Comparison of ENCODE assay signal across 8 mouse cellular contexts in the genomic region with DNA sequence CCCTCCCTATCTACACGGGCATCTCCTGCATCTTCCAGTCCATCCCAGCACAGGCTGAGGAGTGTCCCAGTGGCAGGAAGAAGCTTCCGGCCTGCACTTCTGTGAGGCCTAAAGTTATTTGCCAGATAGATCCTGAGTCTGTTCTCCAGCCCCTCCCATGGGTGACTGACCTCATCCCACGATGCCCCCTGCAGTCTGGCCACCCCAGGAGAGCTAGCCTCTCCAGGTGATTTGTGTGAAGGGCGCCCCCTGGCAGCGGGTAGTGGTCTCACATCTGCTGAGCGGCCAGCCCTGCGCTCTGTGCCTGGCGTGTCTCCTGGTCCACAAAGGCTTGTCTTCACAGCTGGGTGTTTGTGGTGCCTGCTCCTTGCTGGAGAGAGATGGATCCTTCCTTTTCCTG.
DNase-seq lines count a peak whose midpoint lies in the region; ATAC-seq and TF ChIP-seq lines count a peak whose summit lies in the region.

No protein-coding gene starts in this region.

- H3K27me3 ChIP-seq in MEL (ENCODE audit: control insufficient read depth in 1 of 2, insufficient read depth in 2 of 2, low read length in 2 of 2), result no peaks in the 10 kb centered on the region
- H3K27me3 ChIP-seq in forebrain, embryonic 12.5 days, result no peaks in the 10 kb centered on the region
- no peaks in the 10 kb centered on the region for H3K27me3 ChIP-seq in lung, embryonic 14.5 days (ENCODE audit: insufficient read depth, low read length)

- no peak for TF ChIP-seq POLR2A in MEL (IDR thresholded peaks at IDR 0.05; ENCODE audit: control insufficient read depth in 1 of 2, insufficient read depth in 1 of 2, low read depth in 1 of 2, low read length in 2 of 2, poor library complexity in 1 of 2)

- no peaks in the 10 kb centered on the region for H3K9me3 ChIP-seq in MEL (replicated peaks; ENCODE audit: insufficient read depth, low read length)
- no peaks in the 10 kb centered on the region for H3K9me3 ChIP-seq in forebrain, embryonic 12.5 days
- H3K9me3 ChIP-seq in lung, embryonic 14.5 days (ENCODE audit: low read depth, low read length), result no peaks in the 10 kb centered on the region

- DNase-seq in 416B (ENCODE audit: low read depth) (peak; percentile 60), MEL (ENCODE audit: low read depth, low spot score) (peak; percentile 64)
- DNase-seq in induced T-regulatory cell, adult 2 months (ENCODE audit: low read depth), result peak; percentile 77
- DNase-seq in lung, embryonic 14.5 days, result peak; percentile 69
- peak; percentile 69 for DNase-seq in retina, embryonic 14.5 days (ENCODE audit: low spot score)
- no peak for DNase-seq in left cerebral cortex, postnatal 36 days (ENCODE audit: low spot score in 2 of 2)

- TF ChIP-seq CTCF in MEL (IDR thresholded peaks at IDR 0.05 in 2 of 3, conservative IDR thresholded peaks at IDR 0.05 in 1 of 3; ENCODE audit: control insufficient read depth in 1 of 3, insufficient read depth in 1 of 3, low read depth in 2 of 3, low read length in 3 of 3, poor library complexity in 1 of 3, severe bottlenecking in 1 of 3), result peak; percentile 78 to 93 (median 92)
- TF ChIP-seq CTCF in lung, embryonic 14.5 days (IDR thresholded peaks at IDR 0.05; ENCODE audit: low read depth), result peak; percentile 78

- peaks cover 0 to 8% of the 10 kb centered on the region in 2 experiments; a peak in 2 of 4 replicates for H3K36me3 ChIP-seq in MEL (ENCODE audit: control insufficient read depth in 1 of 2, insufficient read depth in 2 of 2, low read length in 2 of 2)
- H3K36me3 ChIP-seq in forebrain, embryonic 12.5 days (replicated peaks), result no peaks in the 10 kb centered on the region
- H3K36me3 ChIP-seq in lung, embryonic 14.5 days (ENCODE audit: insufficient read depth), result 0 out of 2 replicates have a peak, but pooled peaks cover 3% of the 10 kb centered on the region

- 35% methylated on average over 8 of the region's 8 CpGs for WGBS in forebrain, embryonic 12.5 days
- 34% methylated on average over 8 of the region's 8 CpGs for WGBS in lung, embryonic 14.5 days

- intact Hi-C loops in left cerebral cortex, postnatal 36 days (cut with DNase I), result loop anchor here (2.0 to 5.0 kb wide), 3 partner anchors 44 to 76 kb away; no protein-coding TSS in a partner anchor

- ATAC-seq in forebrain, embryonic 12.5 days (ENCODE audit: low FRiP score), result no peak
- no peak for ATAC-seq in lung, embryonic 14.5 days (ENCODE audit: insufficient read depth)
- ATAC-seq in activated CD4-positive, CD25-positive, alpha-beta regulatory T cell, adult 4 months, result no peak

- no peak overlapping the region for H3K27ac ChIP-seq in MEL (ENCODE audit: control insufficient read depth, low read depth, low read length)
- H3K27ac ChIP-seq in forebrain, embryonic 12.5 days, result peak overlapping the region; percentile 63; the same call in 1 of the 2 replicates
- H3K27ac ChIP-seq in lung, embryonic 14.5 days (ENCODE audit: low read depth), result peak overlapping the region; percentile 94

- H3K9ac ChIP-seq in MEL (ENCODE audit: control insufficient read depth, low read depth, low read length, poor library complexity, severe bottlenecking), result no peak overlapping the region
- H3K9ac ChIP-seq in forebrain, embryonic 12.5 days, result no peak overlapping the region
- no peak overlapping the region for H3K9ac ChIP-seq in lung, embryonic 14.5 days

- no peak overlapping the region for H3K4me2 ChIP-seq in forebrain, embryonic 12.5 days
- H3K4me2 ChIP-seq in lung, embryonic 14.5 days, result no peak overlapping the region; the same call in 1 of the 2 replicates

- peak; percentile 52 for TF ChIP-seq RAD21 in MEL (IDR thresholded peaks at IDR 0.05; ENCODE audit: low read depth, low read length)

- peaks cover 17% of the 10 kb centered on the region for H3K79me2 ChIP-seq in MEL (ENCODE audit: control insufficient read depth, insufficient read depth, low read length, poor library complexity)

- no peak overlapping the region for H3K4me3 ChIP-seq in MEL (ENCODE audit: control insufficient read depth in 1 of 2, insufficient read depth in 1 of 2, low read depth in 2 of 2, low read length in 2 of 2)
- no peak overlapping the region for H3K4me3 ChIP-seq in forebrain, embryonic 12.5 days (replicated peaks)
- H3K4me3 ChIP-seq in lung, embryonic 14.5 days (ENCODE audit: low read depth, low read length), result no peak overlapping the region

- peaks cover 0 to 21% of the 10 kb centered on the region in 2 experiments; a peak in 3 of 4 replicates for H3K4me1 ChIP-seq in MEL (ENCODE audit: control insufficient read depth in 1 of 2, insufficient read depth in 2 of 2, low read length in 2 of 2)
- H3K4me1 ChIP-seq in forebrain, embryonic 12.5 days, result peaks cover 73% of the 10 kb centered on the region
- peaks cover 83% of the 10 kb centered on the region for H3K4me1 ChIP-seq in lung, embryonic 14.5 days (ENCODE audit: insufficient read depth)

- no peak for TF ChIP-seq EP300 in MEL (IDR thresholded peaks at IDR 0.05; ENCODE audit: low read depth in 1 of 2, low read length in 2 of 2)

TF ChIP-seq in MEL, 35 proteins besides CTCF, POLR2A, EP300 and RAD21:
- no peak for TF ChIP-seq CHD2 (IDR thresholded peaks at IDR 0.05; ENCODE audit: low read length)
- no peak for TF ChIP-seq MXI1 (IDR thresholded peaks at IDR 0.05; ENCODE audit: low read depth, low read length)
- no peak for TF ChIP-seq HCFC1 (IDR thresholded peaks at IDR 0.05; ENCODE audit: low read depth, low read length)
- no peak for TF ChIP-seq NELFE (IDR thresholded peaks at IDR 0.05; ENCODE audit: low read depth, low read length)
- no peak for TF ChIP-seq JUND (IDR thresholded peaks at IDR 0.05; ENCODE audit: low read depth, low read length)
- peak; percentile 67 for TF ChIP-seq ZC3H11A (IDR thresholded peaks at IDR 0.05; ENCODE audit: low read depth, low read length)
- TF ChIP-seq ETS1 (IDR thresholded peaks at IDR 0.05; ENCODE audit: low read depth, low read length), result no peak
- TF ChIP-seq ZMIZ1 (IDR thresholded peaks at IDR 0.05; ENCODE audit: low read depth, low read length), result no peak
- TF ChIP-seq SMC3 (IDR thresholded peaks at IDR 0.05; ENCODE audit: low read depth, low read length), result peak; percentile 88
- no peak for TF ChIP-seq GABPA (IDR thresholded peaks at IDR 0.05; ENCODE audit: low read depth, low read length)
- TF ChIP-seq MAX (IDR thresholded peaks at IDR 0.05; ENCODE audit: low read length), result no peak
- no peak for TF ChIP-seq MAFK (IDR thresholded peaks at IDR 0.05; ENCODE audit: borderline replicate concordance, low read depth, low read length)
- TF ChIP-seq ZKSCAN1 (IDR thresholded peaks at IDR 0.05; ENCODE audit: low read depth, low read length), result no peak
- no peak for TF ChIP-seq TBP (IDR thresholded peaks at IDR 0.05; ENCODE audit: low read depth, low read length)
- TF ChIP-seq E2F4 (IDR thresholded peaks at IDR 0.05; ENCODE audit: borderline replicate concordance, low read depth, low read length), result no peak
- no peak for TF ChIP-seq MYB (IDR thresholded peaks at IDR 0.05; ENCODE audit: low read depth, low read length)
- no peak for TF ChIP-seq ELF1 (IDR thresholded peaks at IDR 0.05; ENCODE audit: low read depth, low read length)
- no peak for TF ChIP-seq MYC (IDR thresholded peaks at IDR 0.05; ENCODE audit: low read depth, low read length)
TF ChIP-seq in MEL: peak in this region for 2.

Comparison
In these comparisons a context has a peak if more than half of its experiments do, and no peak if none do; other contexts are left out.
1. DNase-seq: peak in 416B (single experiment), MEL (single experiment), induced T-regulatory cell, adult 2 months (single experiment), lung, embryonic 14.5 days (single experiment) and retina, embryonic 14.5 days (single experiment); none in left cerebral cortex, postnatal 36 days (0 of 2).